Mouse (Mus musculus) heart, postnatal 0 days (tissue): Measurements from ENCODE around the gene Ints1.

Experiments
- CTCF ChIP-seq: IDR thresholded peaks from 2 replicates; pipeline ENCODE4 v1.5.1; 2016; ENCODE audit warnings: antibody characterized with exemption, control low read depth, low read depth
- EP300 ChIP-seq: IDR thresholded peaks from 2 replicates; pipeline ENCODE4 v1.6.1; 2016; ENCODE audit warnings: antibody characterized with exemption, low read depth

DNA sequence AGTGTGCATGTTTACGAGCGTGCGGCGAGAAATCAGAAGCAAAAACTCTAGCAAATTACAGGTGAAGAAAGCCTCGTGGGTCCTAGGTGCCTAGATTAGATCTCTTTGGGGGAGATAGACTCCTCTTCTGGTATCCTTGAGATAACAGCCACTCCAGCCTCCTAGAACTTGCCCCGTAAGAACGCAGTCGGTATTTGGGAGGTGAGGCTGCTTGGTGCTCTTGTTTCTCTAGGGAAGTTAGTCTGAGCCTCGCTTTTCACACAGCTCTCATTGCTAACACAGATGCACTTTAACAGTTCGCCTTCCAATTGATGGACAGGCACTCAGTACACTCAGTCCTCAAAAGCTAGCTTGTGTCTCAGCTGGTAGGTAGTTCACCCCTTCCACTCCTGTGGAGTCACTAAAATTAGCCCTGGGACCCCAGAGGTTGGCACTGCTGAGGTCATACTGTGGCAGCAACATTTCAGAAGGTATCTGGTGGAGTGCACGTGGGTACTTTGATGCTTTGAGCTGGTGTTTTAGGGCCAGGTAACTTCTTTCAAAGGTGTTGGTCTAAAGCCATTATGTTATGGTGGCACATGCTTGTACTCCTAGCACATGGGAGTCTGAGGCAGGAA lies 16.8 kb upstream of the Ints1 start:
- no peak for TF ChIP-seq CTCF
- no peak for TF ChIP-seq EP300
